Mouse (Mus musculus): Measurements from ENCODE around the gene Krt10. TPM values are rescaled to one million over a fixed set of nuclear protein-coding genes. Genes with fewer than 3 reads are reported as not detected.
A peak's percentile ranks its signal among the peaks of the same experiment; 100 is the strongest.

The Krt10 gene
- polyA plus RNA-seq, 1 experiment from 2014 or later = 14.5 TPM

DNA sequence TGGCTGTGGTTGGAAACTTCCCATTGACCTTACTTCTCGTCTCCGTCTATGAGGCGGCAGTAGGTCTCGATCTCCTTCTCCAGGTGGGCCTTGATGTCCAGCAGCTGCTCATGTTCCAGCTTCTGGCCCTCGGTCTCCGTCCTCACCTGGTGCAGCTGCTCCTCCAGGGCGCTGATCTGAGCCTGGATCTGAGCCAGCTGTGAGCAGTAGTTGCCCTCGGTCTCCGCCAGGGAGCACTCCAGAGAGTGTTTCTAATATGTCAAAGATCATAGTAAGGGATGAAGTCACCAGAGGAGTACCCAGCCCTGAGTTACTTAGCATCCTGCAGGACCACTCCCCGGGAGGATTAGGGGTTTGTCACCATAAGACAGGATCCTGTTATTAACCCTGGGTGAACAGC, 22.4 kb downstream of the Krt10 start:
- H3K36me3 ChIP-seq (ENCODE audit: control insufficient read depth, insufficient read depth) = no peaks in the 10 kb centered on the region
- H3K4me2 ChIP-seq (replicated peaks; ENCODE audit: low read depth) = no peak overlapping the region
- no peaks in the 10 kb centered on the region for H3K4me1 ChIP-seq (replicated peaks; ENCODE audit: control insufficient read depth, insufficient read depth, low read length)
- 42% methylated on average over 10 of the region's 10 CpGs for WGBS
- no peak for ATAC-seq
- no peak overlapping the region for H3K4me3 ChIP-seq (ENCODE audit: low read depth, low read length)
- no peak overlapping the region for H3K9ac ChIP-seq (ENCODE audit: low read depth, low read length)
- H3K27me3 ChIP-seq (replicated peaks; ENCODE audit: control insufficient read depth, insufficient read depth, low read length) = no peaks in the 10 kb centered on the region
- peak; percentile 41; the same call in 1 of the 2 replicates for TF ChIP-seq CTCF (IDR thresholded peaks at IDR 0.05; ENCODE audit: low read depth)
- H3K9me3 ChIP-seq (ENCODE audit: control insufficient read depth) = no peaks in the 10 kb centered on the region
- H3K27ac ChIP-seq (ENCODE audit: low read depth, low read length) = no peak overlapping the region

DNA sequence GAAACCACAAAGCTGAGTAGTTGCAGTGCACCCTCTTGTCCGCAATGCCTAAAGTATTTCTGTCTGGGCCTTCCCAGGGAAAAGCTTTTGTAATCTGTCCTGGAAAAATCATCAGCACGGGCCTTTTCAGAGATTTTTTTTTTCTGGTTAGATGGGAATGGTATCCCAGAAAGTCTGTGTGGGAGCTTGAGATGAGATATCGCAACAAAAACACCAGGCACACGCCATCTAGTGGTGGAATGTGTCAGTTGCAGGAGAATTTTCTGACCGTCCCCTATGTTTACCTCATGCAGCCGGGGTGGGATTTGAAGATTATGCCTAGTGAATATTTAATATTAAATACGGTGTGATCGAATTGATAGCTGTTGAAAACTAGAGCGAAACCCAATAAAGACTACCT, 24.8 kb downstream of the Krt10 start:
- no peak overlapping the region for H3K9ac ChIP-seq (ENCODE audit: low read depth, low read length)
- H3K27me3 ChIP-seq (replicated peaks; ENCODE audit: control insufficient read depth, insufficient read depth, low read length) = no peaks in the 10 kb centered on the region
- H3K9me3 ChIP-seq (ENCODE audit: control insufficient read depth) = no peaks in the 10 kb centered on the region
- no peak for ATAC-seq
- 21% methylated on average over 9 of the region's 9 CpGs for WGBS
- TF ChIP-seq CTCF (IDR thresholded peaks at IDR 0.05; ENCODE audit: low read depth) = peak; percentile 79
- no peak overlapping the region for H3K27ac ChIP-seq (ENCODE audit: low read depth, low read length)
- H3K4me1 ChIP-seq (replicated peaks; ENCODE audit: control insufficient read depth, insufficient read depth, low read length) = no peaks in the 10 kb centered on the region
- no peak overlapping the region for H3K4me3 ChIP-seq (ENCODE audit: low read depth, low read length)
- H3K36me3 ChIP-seq (ENCODE audit: control insufficient read depth, insufficient read depth) = no peaks in the 10 kb centered on the region
- H3K4me2 ChIP-seq (replicated peaks; ENCODE audit: low read depth) = no peak overlapping the region

DNA sequence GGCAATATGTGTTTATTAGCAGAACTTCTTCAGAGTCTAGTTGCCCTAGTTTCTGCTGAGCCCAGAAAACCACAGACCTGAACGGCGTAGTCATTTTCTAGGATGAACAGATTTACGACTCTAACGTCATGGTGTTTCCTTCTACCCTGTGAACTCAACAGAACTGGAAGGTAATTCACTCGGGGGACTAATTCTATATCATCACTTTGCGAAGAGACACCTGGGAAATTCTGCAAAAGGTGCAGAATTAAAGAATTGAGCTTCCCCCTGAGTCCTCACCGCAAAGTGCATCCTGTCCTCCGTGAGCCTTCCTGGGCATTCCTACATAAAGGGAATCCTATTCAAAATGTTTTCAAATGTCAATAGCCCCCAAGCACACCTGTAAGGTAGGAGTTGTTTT, 27.7 kb downstream of the Krt10 start:
- no peak for ATAC-seq
- H3K27me3 ChIP-seq (replicated peaks; ENCODE audit: control insufficient read depth, insufficient read depth, low read length) = no peaks in the 10 kb centered on the region
- H3K27ac ChIP-seq (ENCODE audit: low read depth, low read length) = no peak overlapping the region
- no peak for TF ChIP-seq CTCF (IDR thresholded peaks at IDR 0.05; ENCODE audit: low read depth)
- no peak overlapping the region for H3K4me2 ChIP-seq (replicated peaks; ENCODE audit: low read depth)
- no peaks in the 10 kb centered on the region for H3K4me1 ChIP-seq (replicated peaks; ENCODE audit: control insufficient read depth, insufficient read depth, low read length)
- H3K9ac ChIP-seq (ENCODE audit: low read depth, low read length) = no peak overlapping the region
- no peaks in the 10 kb centered on the region for H3K36me3 ChIP-seq (ENCODE audit: control insufficient read depth, insufficient read depth)
- 60% methylated on average over 8 of the region's 8 CpGs for WGBS
- no peaks in the 10 kb centered on the region for H3K9me3 ChIP-seq (ENCODE audit: control insufficient read depth)
- no peak overlapping the region for H3K4me3 ChIP-seq (ENCODE audit: low read depth, low read length)

DNA sequence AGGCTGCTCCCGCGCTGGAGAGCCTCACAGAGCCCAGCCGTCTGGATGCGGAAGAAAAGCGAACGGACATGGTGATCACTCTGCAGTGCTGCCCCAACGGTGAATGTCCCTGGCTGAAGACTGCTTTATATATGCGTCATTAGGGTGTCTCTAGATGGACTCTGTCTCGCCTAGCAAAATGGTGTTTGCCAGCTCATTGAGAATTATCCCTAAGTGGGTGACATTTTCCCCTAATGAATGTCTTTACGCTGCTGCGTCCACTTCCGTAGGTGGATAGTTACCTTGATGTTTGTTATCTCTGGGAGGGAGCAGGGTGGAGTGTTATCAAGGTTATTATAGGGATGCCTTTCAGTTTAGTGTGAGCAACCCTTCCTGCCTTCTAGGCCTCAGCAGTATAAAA, 38.2 kb downstream of the Krt10 start, which contains the start of gene Krt27:
Gene Krt27, minus strand, starts transcription at position 101 of the 400 bp plus-strand sequence.
- TF ChIP-seq CTCF (IDR thresholded peaks at IDR 0.05; ENCODE audit: low read depth) = no peak
- WGBS = 62% methylated on average over 12 of the region's 12 CpGs
- H3K27me3 ChIP-seq (replicated peaks; ENCODE audit: control insufficient read depth, insufficient read depth, low read length) = no peaks in the 10 kb centered on the region

DNA sequence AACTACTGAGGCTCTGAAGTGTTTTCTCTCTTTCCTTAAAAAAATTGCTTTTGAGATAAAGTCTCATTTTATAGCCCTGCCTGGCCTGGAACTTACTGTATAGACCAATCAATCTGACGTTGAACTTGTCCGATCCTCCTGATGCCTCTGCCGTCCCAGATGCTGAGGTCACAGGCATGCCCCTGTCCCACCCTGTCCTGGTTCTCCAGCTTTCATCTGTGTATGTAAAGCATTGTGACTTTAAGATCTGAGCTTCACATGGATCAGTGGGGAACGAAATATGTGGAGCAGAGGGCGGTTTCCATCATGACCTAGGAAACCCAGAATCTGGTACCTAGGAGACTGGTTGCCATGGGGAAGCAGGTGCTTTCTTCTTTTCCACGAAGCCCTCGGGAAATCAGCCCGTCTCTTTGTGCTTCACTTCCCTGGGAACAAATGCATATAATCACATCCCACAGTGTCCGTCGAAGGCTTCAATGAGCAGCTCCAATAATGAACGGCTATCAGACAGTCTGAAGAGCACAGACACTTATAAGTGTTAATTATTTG, 49.8 kb downstream of the Krt10 start:
- 74% methylated on average over 11 of the region's 11 CpGs for WGBS
- no peak for ATAC-seq

More for the DNA sequence above, 38.2 kb downstream of the Krt10 start, which contains the start of gene Krt27:
- H3K4me2 ChIP-seq (replicated peaks; ENCODE audit: low read depth) = no peak within 1 kb of the TSS
- ATAC-seq = no peak
- no peaks in the 10 kb centered on the region for H3K36me3 ChIP-seq (ENCODE audit: control insufficient read depth, insufficient read depth)
- H3K4me1 ChIP-seq (replicated peaks; ENCODE audit: control insufficient read depth, insufficient read depth, low read length) = no peaks in the 10 kb centered on the region
- H3K9ac ChIP-seq (ENCODE audit: low read depth, low read length) = no peak within 1 kb of the TSS
- H3K9me3 ChIP-seq (ENCODE audit: control insufficient read depth) = no peaks in the 10 kb centered on the region
- H3K27ac ChIP-seq (ENCODE audit: low read depth, low read length) = no peak within 1 kb of the TSS
- no peak within 1 kb of the TSS for H3K4me3 ChIP-seq (ENCODE audit: low read depth, low read length)

DNA sequence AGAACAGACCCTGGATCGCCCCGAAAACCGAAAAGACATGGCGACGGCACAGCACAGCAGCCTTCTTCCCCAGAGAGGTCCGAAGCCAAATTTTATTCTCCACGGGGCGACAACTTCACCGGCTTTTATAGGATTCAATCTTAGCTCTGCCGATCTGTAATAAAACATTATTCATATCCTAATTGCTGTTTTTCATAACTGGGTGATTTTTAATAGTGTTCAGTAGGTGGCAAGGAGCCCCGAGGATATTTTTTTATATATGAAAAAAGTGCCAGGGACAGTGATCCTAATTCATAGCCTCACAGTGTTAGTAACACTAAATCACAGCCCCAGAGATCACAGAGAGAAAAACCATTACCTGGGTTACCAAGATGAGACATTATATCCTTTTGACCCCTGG, 51.3 kb downstream of the Krt10 start, which contains the start of gene Krt26:
Gene Krt26, minus strand, starts transcription at position 101 of the 400 bp plus-strand sequence.
- WGBS = 95% methylated on average over 11 of the region's 11 CpGs
- H3K4me3 ChIP-seq (ENCODE audit: low read depth, low read length) = no peak within 1 kb of the TSS
- no peaks in the 10 kb centered on the region for H3K36me3 ChIP-seq (ENCODE audit: control insufficient read depth, insufficient read depth)
- H3K9me3 ChIP-seq (ENCODE audit: control insufficient read depth) = no peaks in the 10 kb centered on the region
- no peaks in the 10 kb centered on the region; the same call in 1 of the 2 replicates for H3K27me3 ChIP-seq (replicated peaks; ENCODE audit: control insufficient read depth, insufficient read depth, low read length)
- no peak within 1 kb of the TSS for H3K4me2 ChIP-seq (replicated peaks; ENCODE audit: low read depth)
- no peak within 1 kb of the TSS for H3K27ac ChIP-seq (ENCODE audit: low read depth, low read length)
- no peaks in the 10 kb centered on the region for H3K4me1 ChIP-seq (replicated peaks; ENCODE audit: control insufficient read depth, insufficient read depth, low read length)
- H3K9ac ChIP-seq (ENCODE audit: low read depth, low read length) = no peak within 1 kb of the TSS
- no peak for TF ChIP-seq CTCF (IDR thresholded peaks at IDR 0.05; ENCODE audit: low read depth)
- ATAC-seq = no peak

More for the DNA sequence above, 49.8 kb downstream of the Krt10 start:
- H3K27ac ChIP-seq (ENCODE audit: low read depth, low read length) = no peak overlapping the region
- no peaks in the 10 kb centered on the region for H3K36me3 ChIP-seq (ENCODE audit: control insufficient read depth, insufficient read depth)
- no peak overlapping the region for H3K9ac ChIP-seq (ENCODE audit: low read depth, low read length)
- no peaks in the 10 kb centered on the region for H3K9me3 ChIP-seq (ENCODE audit: control insufficient read depth)
- H3K4me1 ChIP-seq (replicated peaks; ENCODE audit: control insufficient read depth, insufficient read depth, low read length) = no peaks in the 10 kb centered on the region
- H3K4me3 ChIP-seq (ENCODE audit: low read depth, low read length) = no peak overlapping the region
- no peak for TF ChIP-seq CTCF (IDR thresholded peaks at IDR 0.05; ENCODE audit: low read depth)
- no peaks in the 10 kb centered on the region; the same call in 1 of the 2 replicates for H3K27me3 ChIP-seq (replicated peaks; ENCODE audit: control insufficient read depth, insufficient read depth, low read length)
- H3K4me2 ChIP-seq (replicated peaks; ENCODE audit: low read depth) = no peak overlapping the region

Other genes starting within 250 kb of the Krt10 start
- 0.14 TPM in 1 of 2 replicates, not detected in the other for gene Ccr7, start 234.3 kb downstream of the Krt10 start, polyA plus RNA-seq (2015; fragmentation: Nextera tagmentation; extraction: Ambion mirVana)
- gene Smarce1, start 158.3 kb downstream of the Krt10 start, polyA plus RNA-seq (2015; fragmentation: Nextera tagmentation; extraction: Ambion mirVana) = 73.1 and 80.0 TPM in 2 replicates
- 0.42 and 0.61 TPM in 2 replicates for gene Krt222, start 145.3 kb downstream of the Krt10 start, polyA plus RNA-seq (2015; fragmentation: Nextera tagmentation; extraction: Ambion mirVana)
- 0.08 TPM in 1 of 2 replicates, not detected in the other for gene Krt24, start 104.1 kb downstream of the Krt10 start, polyA plus RNA-seq (2015; fragmentation: Nextera tagmentation; extraction: Ambion mirVana)
- 0.26 and 0.52 TPM in 2 replicates for gene Krt25, start 66.4 kb downstream of the Krt10 start, polyA plus RNA-seq (2015; fragmentation: Nextera tagmentation; extraction: Ambion mirVana)
- not detected in 2 replicates for gene Krt26, start 51.4 kb downstream of the Krt10 start, polyA plus RNA-seq (2015; fragmentation: Nextera tagmentation; extraction: Ambion mirVana)
- gene Krt27, start 38.3 kb downstream of the Krt10 start, polyA plus RNA-seq (2015; fragmentation: Nextera tagmentation; extraction: Ambion mirVana) = not detected in 2 replicates
- gene Krt28, start 14.5 kb downstream of the Krt10 start, polyA plus RNA-seq (2015; fragmentation: Nextera tagmentation; extraction: Ambion mirVana) = not detected in 2 replicates
- gene Krt12, start 32.9 kb upstream of the Krt10 start, polyA plus RNA-seq (2015; fragmentation: Nextera tagmentation; extraction: Ambion mirVana) = 0.07 and 0.10 TPM in 2 replicates
- gene Krt20, start 48.8 kb upstream of the Krt10 start, polyA plus RNA-seq (2015; fragmentation: Nextera tagmentation; extraction: Ambion mirVana) = 166 and 189 TPM in 2 replicates
- 8.0 and 9.9 TPM in 2 replicates for gene Krt23, start 103.8 kb upstream of the Krt10 start, polyA plus RNA-seq (2015; fragmentation: Nextera tagmentation; extraction: Ambion mirVana)
- gene Krt39, start 132.0 kb upstream of the Krt10 start, polyA plus RNA-seq (2015; fragmentation: Nextera tagmentation; extraction: Ambion mirVana) = not detected in 2 replicates
- not detected in 2 replicates for gene Krt40, start 153.8 kb upstream of the Krt10 start, polyA plus RNA-seq (2015; fragmentation: Nextera tagmentation; extraction: Ambion mirVana)
- not detected in 2 replicates for gene Krtap3-3, start 161.5 kb upstream of the Krt10 start, polyA plus RNA-seq (2015; fragmentation: Nextera tagmentation; extraction: Ambion mirVana)
- gene Krtap3-2, start 167.5 kb upstream of the Krt10 start, polyA plus RNA-seq (2015; fragmentation: Nextera tagmentation; extraction: Ambion mirVana) = not detected in 2 replicates
- gene Gm11939, start 170.1 kb upstream of the Krt10 start, polyA plus RNA-seq (2015; fragmentation: Nextera tagmentation; extraction: Ambion mirVana) = not detected in 2 replicates
- 3.4 and 4.2 TPM in 2 replicates for gene Krtap3-1, start 177.3 kb upstream of the Krt10 start, polyA plus RNA-seq (2015; fragmentation: Nextera tagmentation; extraction: Ambion mirVana)
- gene Krtap1-5, start 191.7 kb upstream of the Krt10 start, polyA plus RNA-seq (2015; fragmentation: Nextera tagmentation; extraction: Ambion mirVana) = not detected in 2 replicates
- gene Krtap1-4, start 194.3 kb upstream of the Krt10 start, polyA plus RNA-seq (2015; fragmentation: Nextera tagmentation; extraction: Ambion mirVana) = not detected in 2 replicates
- gene Krtap1-3, start 202.0 kb upstream of the Krt10 start, polyA plus RNA-seq (2015; fragmentation: Nextera tagmentation; extraction: Ambion mirVana) = not detected in 2 replicates
- not detected in 2 replicates for gene Krtap9-3, start 208.7 kb upstream of the Krt10 start, polyA plus RNA-seq (2015; fragmentation: Nextera tagmentation; extraction: Ambion mirVana)
- gene Gm11938, start 213.9 kb upstream of the Krt10 start, polyA plus RNA-seq (2015; fragmentation: Nextera tagmentation; extraction: Ambion mirVana) = not detected in 2 replicates
- gene Gm11937, start 220.8 kb upstream of the Krt10 start, polyA plus RNA-seq (2015; fragmentation: Nextera tagmentation; extraction: Ambion mirVana) = not detected in 2 replicates
- not detected in 2 replicates for gene Krtap2-4, start 225.5 kb upstream of the Krt10 start, polyA plus RNA-seq (2015; fragmentation: Nextera tagmentation; extraction: Ambion mirVana)
- not detected in 2 replicates for gene Gm11562, start 231.1 kb upstream of the Krt10 start, polyA plus RNA-seq (2015; fragmentation: Nextera tagmentation; extraction: Ambion mirVana)
- gene Krtap4-1, start 238.9 kb upstream of the Krt10 start, polyA plus RNA-seq (2015; fragmentation: Nextera tagmentation; extraction: Ambion mirVana) = not detected in 2 replicates
- gene Krtap4-2, start 245.7 kb upstream of the Krt10 start, polyA plus RNA-seq (2015; fragmentation: Nextera tagmentation; extraction: Ambion mirVana) = not detected in 2 replicates

All from intestine, postnatal 0 days (tissue).